Mouse (Mus musculus) myocyte (in vitro differentiated cells): ENCODE results near the gene Nek9. TPM values are rescaled to one million over a fixed set of nuclear protein-coding genes. Genes with fewer than 3 reads are reported as not detected.

Experiments used
- H3K27me3 ChIP-seq: one replicate; pipeline ENCODE4 v1.6.1; 2011; ENCODE audit not compliant: control insufficient read depth, insufficient read depth, insufficient read length
- H3K36me3 ChIP-seq: one replicate; pipeline ENCODE4 v1.6.1; 2011; ENCODE audit not compliant: control insufficient read depth, insufficient read depth
- H3K4me2 ChIP-seq: one replicate; pipeline ENCODE4 v1.6.1; 2011; ENCODE audit warnings: low read depth, control low read depth
- H3K4me3 ChIP-seq: one replicate; pipeline ENCODE4 v1.5.1; 2011; ENCODE audit warnings: mild to moderate bottlenecking, control low read depth, moderate library complexity
- H3K79me2 ChIP-seq: one replicate; pipeline ENCODE4 v1.6.1; 2011; ENCODE audit not compliant: control insufficient read depth, insufficient read depth
- H3ac ChIP-seq: one replicate; pipeline ENCODE4 v1.6.1; 2011; ENCODE audit not compliant: control insufficient read depth, insufficient read length
- CEBPB ChIP-seq: IDR thresholded peaks from 2 replicates; pipeline ENCODE4 v1.6.1; 2011; ENCODE audit warnings: mild to moderate bottlenecking, moderate library complexity; ENCODE audit not compliant: poor library complexity, insufficient read depth, severe bottlenecking
- E2F4 ChIP-seq: IDR thresholded peaks from one replicate; pipeline ENCODE4 v1.6.1; 2011; ENCODE audit warnings: mild to moderate bottlenecking, control low read depth, moderate library complexity; ENCODE audit not compliant: insufficient read depth
- MAX ChIP-seq: IDR thresholded peaks from one replicate; pipeline ENCODE4 v1.6.1; 2011; ENCODE audit warnings: low read depth, mild to moderate bottlenecking, control low read depth
- MYOD1 ChIP-seq, 3 experiments: IDR thresholded peaks; one replicate each; pipeline ENCODE4 v1.6.1; 2011; ENCODE audit warnings: control low read depth in 2 of 3, low read depth in 2 of 3, mild to moderate bottlenecking in 2 of 3, moderate library complexity in 1 of 3; ENCODE audit not compliant: insufficient read length in 2 of 3, control insufficient read depth in 1 of 3
- MYOG ChIP-seq, 3 experiments: IDR thresholded peaks; one replicate each; pipeline ENCODE4 v1.6.1; 2011; ENCODE audit warnings: control low read depth in 2 of 3, low read depth in 2 of 3, mild to moderate bottlenecking in 2 of 3; ENCODE audit not compliant: insufficient read length in 2 of 3, control insufficient read depth in 1 of 3, insufficient read depth in 1 of 3
- POLR2A ChIP-seq: IDR thresholded peaks from one replicate; pipeline ENCODE4 v1.6.1; 2011; ENCODE audit warnings: low read depth, mild to moderate bottlenecking, control low read depth, moderate library complexity; ENCODE audit not compliant: insufficient read length
- POLR2AphosphoS2 ChIP-seq: IDR thresholded peaks from one replicate; pipeline ENCODE4 v1.6.1; 2011; ENCODE audit warnings: low read depth, control low read depth; ENCODE audit not compliant: insufficient read length
- REST ChIP-seq: IDR thresholded peaks from one replicate; pipeline ENCODE4 v1.6.1; 2011; ENCODE audit warnings: mild to moderate bottlenecking, control low read depth, moderate library complexity; ENCODE audit not compliant: insufficient read depth, insufficient read length
- SRF ChIP-seq: IDR thresholded peaks from one replicate; pipeline ENCODE4 v1.6.1; 2011; ENCODE audit warnings: low read depth; ENCODE audit not compliant: control insufficient read depth, insufficient read length
- TCF12 ChIP-seq: IDR thresholded peaks from one replicate; pipeline ENCODE4 v1.6.1; 2011; ENCODE audit warnings: mild to moderate bottlenecking, control low read depth; ENCODE audit not compliant: poor library complexity, insufficient read depth, severe bottlenecking
- TCF3 ChIP-seq: IDR thresholded peaks from one replicate; pipeline ENCODE4 v1.6.1; 2011; ENCODE audit warnings: low read depth, control low read depth; ENCODE audit not compliant: insufficient read length
- USF1 ChIP-seq: IDR thresholded peaks from one replicate; pipeline ENCODE4 v1.6.1; 2011; ENCODE audit warnings: low read depth, mild to moderate bottlenecking, control low read depth, moderate library complexity
- polyA plus RNA-seq: library from polyadenylated mRNA; unstranded; fragments of >200 nt; fragmentation: generic; extraction: Trizol; gene quantifications from one replicate; pipeline ENCODE4 v1.2.1, GENCODE M21; 2012; ENCODE audit warnings: missing spikeins

Gene Nek9
- polyA plus RNA-seq, 1 experiment = 40.4 TPM

GRCm38 (mm10) chr12:85292288-85292687, 46.9 kb downstream of the Nek9 start:
- TF ChIP-seq TCF12 = no peak
- TF ChIP-seq REST = no peak
- TF ChIP-seq MYOG (IDR thresholded peaks at IDR 0.05; ENCODE audit: control insufficient read depth in 1 of 3, insufficient read depth in 1 of 3, insufficient read length in 2 of 3, low read depth in 2 of 3) = no peak
- no peak for TF ChIP-seq MYOD1 (IDR thresholded peaks at IDR 0.05; ENCODE audit: control insufficient read depth in 1 of 3, insufficient read length in 2 of 3, low read depth in 2 of 3)
- TF ChIP-seq MAX = no peak
- no peak for TF ChIP-seq USF1
- no peak for TF ChIP-seq POLR2AphosphoS2
- no peak for TF ChIP-seq POLR2A
- no peak for TF ChIP-seq SRF
- TF ChIP-seq TCF3 = no peak
- TF ChIP-seq E2F4 = no peak
- no peak for TF ChIP-seq CEBPB
- Histone ChIP-seq H3ac (no peak overlapping the region), H3K27me3 (no peaks in the 10 kb centered on the region), H3K4me3 (no peak overlapping the region), H3K36me3 (peaks cover 10% of the 10 kb centered on the region), H3K4me2 (no peak overlapping the region), H3K79me2 (no peaks in the 10 kb centered on the region)

GRCm38 (mm10) chr12:85291541-85291940, 47.6 kb downstream of the Nek9 start:
- H3ac ChIP-seq = no peak overlapping the region
- no peak for TF ChIP-seq SRF
- no peak for TF ChIP-seq REST
- no peak for TF ChIP-seq MYOG (IDR thresholded peaks at IDR 0.05; ENCODE audit: control insufficient read depth in 1 of 3, insufficient read depth in 1 of 3, insufficient read length in 2 of 3, low read depth in 2 of 3)
- no peak for TF ChIP-seq MYOD1 (IDR thresholded peaks at IDR 0.05; ENCODE audit: control insufficient read depth in 1 of 3, insufficient read length in 2 of 3, low read depth in 2 of 3)
- no peak for TF ChIP-seq TCF3
- no peak for TF ChIP-seq USF1
- no peak for TF ChIP-seq E2F4
- TF ChIP-seq CEBPB = no peak
- no peak for TF ChIP-seq MAX
- TF ChIP-seq TCF12 = no peak
- TF ChIP-seq POLR2AphosphoS2 = no peak
- no peak for TF ChIP-seq POLR2A
- no peaks in the 10 kb centered on the region for H3K27me3 ChIP-seq
- no peak overlapping the region for H3K4me3 ChIP-seq
- H3K4me2 ChIP-seq = no peak overlapping the region
- H3K79me2 ChIP-seq = no peaks in the 10 kb centered on the region
- peaks cover 6% of the 10 kb centered on the region for H3K36me3 ChIP-seq

GRCm38 (mm10) chr12:85290633-85291032, 48.5 kb downstream of the Nek9 start:
- Histone ChIP-seq H3K79me2 (no peaks in the 10 kb centered on the region), H3K4me3 (no peak overlapping the region), H3K4me2 (no peak overlapping the region), H3K27me3 (no peaks in the 10 kb centered on the region), H3K36me3 (peaks cover 6% of the 10 kb centered on the region), H3ac (no peak overlapping the region)
- TF ChIP-seq USF1 (no peak), E2F4 (no peak), MAX (no peak), MYOG (IDR thresholded peaks at IDR 0.05; ENCODE audit: control insufficient read depth in 1 of 3, insufficient read depth in 1 of 3, insufficient read length in 2 of 3, low read depth in 2 of 3) (no peak), SRF (no peak), POLR2AphosphoS2 (no peak), TCF3 (no peak), POLR2A (no peak), REST (no peak), TCF12 (no peak), MYOD1 (IDR thresholded peaks at IDR 0.05; ENCODE audit: control insufficient read depth in 1 of 3, insufficient read length in 2 of 3, low read depth in 2 of 3) (no peak), CEBPB (no peak)

- Histone ChIP-seq H3K79me2 (no peaks in the 10 kb centered on the region), H3K4me2 (peak overlapping the region; percentile 82), H3K36me3 (no peaks in the 10 kb centered on the region), H3K4me3 (peak overlapping the region; percentile 46), H3K27me3 (no peaks in the 10 kb centered on the region), H3ac (no peak overlapping the region)
- TF ChIP-seq MYOD1 (IDR thresholded peaks at IDR 0.05; ENCODE audit: control insufficient read depth in 1 of 3, insufficient read length in 2 of 3, low read depth in 2 of 3) = peak in 2 of 3 experiments; percentile 43 to 63
- peak in 1 of 3 experiments; percentile 17 for TF ChIP-seq MYOG (IDR thresholded peaks at IDR 0.05; ENCODE audit: control insufficient read depth in 1 of 3, insufficient read depth in 1 of 3, insufficient read length in 2 of 3, low read depth in 2 of 3)
- no peak for TF ChIP-seq SRF
Observed at GRCm38 (mm10) chr12:85289157-85290000, 49.8 kb downstream of the Nek9 start.
